In the genomic region with DNA sequence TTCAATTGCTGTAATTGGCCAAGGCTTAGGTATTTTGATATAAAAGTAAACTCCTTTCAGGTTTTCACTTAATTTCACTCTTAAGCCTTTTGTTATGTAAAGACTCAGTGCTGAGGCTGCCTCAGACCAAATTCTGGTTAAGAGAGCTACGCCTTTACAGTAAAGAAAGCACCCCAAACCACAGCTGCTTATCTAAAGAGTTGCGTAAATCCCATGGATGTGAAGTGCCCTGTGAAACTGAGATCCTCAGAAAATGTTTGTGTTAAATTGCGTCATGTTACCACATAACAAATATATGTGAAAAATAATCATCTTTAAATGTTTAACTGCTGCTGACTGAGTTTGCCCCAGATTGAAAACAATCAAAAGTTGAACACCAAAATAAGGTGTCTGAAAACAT, we compare ENCODE assay signal across 18 mouse cellular contexts.
"Had no signal": no experiment of that assay in that cellular context is flagged by ENCODE, and none has a peak within 500 bp of the region (broad histone marks: within the 10 kb centered on the region; RNA-seq: fewer than 3 reads in every experiment).

No protein-coding gene starts in this region.

- H3K27ac ChIP-seq: kidney, postnatal 0 days; layer of hippocampus, adult 2 months; left cerebral cortex, adult 2 months; liver, embryonic 13.5 days; macrophage; midbrain, embryonic 12.5 days; midbrain, embryonic 15.5 days; neural tube, embryonic 13.5 days; stomach, embryonic 15.5 days had no signal

- ATAC-seq: intestine, postnatal 0 days; midbrain, embryonic 15.5 days had no signal

- H3K4me2 ChIP-seq: liver, embryonic 13.5 days; midbrain, embryonic 12.5 days; midbrain, embryonic 15.5 days; neural tube, embryonic 13.5 days; stomach, embryonic 15.5 days had no signal

- H3K36me3 ChIP-seq: liver, embryonic 13.5 days; midbrain, embryonic 12.5 days; midbrain, embryonic 15.5 days; neural tube, embryonic 13.5 days; stomach, embryonic 15.5 days had no signal

- H3K4me1 ChIP-seq: liver, embryonic 13.5 days; midbrain, embryonic 12.5 days; midbrain, embryonic 15.5 days; neural tube, embryonic 13.5 days; stomach, embryonic 15.5 days had no signal

- H3K9ac ChIP-seq: liver, embryonic 13.5 days; midbrain, embryonic 12.5 days; midbrain, embryonic 15.5 days; neural tube, embryonic 13.5 days; stomach, embryonic 15.5 days had no signal

- DNase-seq: kidney, adult 2 months; kidney, postnatal 25 days; layer of hippocampus, adult 9-11 months; layer of hippocampus, postnatal 36 days; liver, embryonic 13.5 days; retina, postnatal 1 day; right cerebral cortex, postnatal 25 days; spleen, adult 18-20 months; thymus, postnatal 25 days had no signal

- H3K4me3 ChIP-seq: layer of hippocampus, adult 2 months; left cerebral cortex, adult 2 months; liver, embryonic 13.5 days; midbrain, embryonic 12.5 days; midbrain, embryonic 15.5 days; neural tube, embryonic 13.5 days; stomach, embryonic 15.5 days had no signal

- H3K27me3 ChIP-seq: liver, embryonic 13.5 days; midbrain, embryonic 12.5 days; midbrain, embryonic 15.5 days; neural tube, embryonic 13.5 days; stomach, embryonic 15.5 days had no signal

- H3K9me3 ChIP-seq: liver, embryonic 13.5 days; midbrain, embryonic 12.5 days; midbrain, embryonic 15.5 days; neural tube, embryonic 13.5 days; stomach, embryonic 15.5 days had no signal
